Mouse (Mus musculus) liver, postnatal 0 days (tissue): Measurements from ENCODE around the gene Gpx3.

ENCODE experiments used
- CTCF ChIP-seq: sonication (generic); IDR thresholded peaks from 2 replicates; pipeline ENCODE4 v1.5.1; 2016; ENCODE audit warnings: antibody characterized with exemption, low read depth
- EP300 ChIP-seq: IDR thresholded peaks from 2 replicates; pipeline ENCODE4 v1.6.1; 2016; ENCODE audit warnings: antibody characterized with exemption, low read depth, mild to moderate bottlenecking

DNA sequence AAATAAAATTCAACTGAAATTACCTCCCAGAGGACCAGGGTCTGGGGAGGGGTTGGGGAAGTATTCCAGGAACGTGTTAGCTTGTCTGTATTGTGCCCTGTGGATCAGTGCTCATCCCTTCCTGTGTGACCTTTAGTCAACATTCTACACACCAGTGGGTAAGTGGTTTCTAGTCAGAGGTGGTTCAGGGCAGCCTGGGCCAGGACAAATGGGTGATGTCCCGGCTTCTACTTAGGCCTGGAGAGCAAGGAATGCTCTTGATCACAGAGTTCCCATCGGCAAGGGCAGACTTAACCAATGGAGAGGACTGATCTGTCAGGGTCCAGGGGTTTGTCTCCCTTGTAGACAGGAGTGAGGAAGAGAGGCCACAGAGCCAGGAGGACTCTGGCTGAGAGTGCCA, 20.2 kb downstream of the Gpx3 start:
- TF ChIP-seq CTCF (no peak), EP300 (no peak)
